Mouse (Mus musculus) neural tube, embryonic 14.5 days (tissue): ENCODE measurements at regions not wholly inside any gene's neighbourhood (a gene's known extent, or its start where the extent isn't known, plus 50 kb on each side); places are given as distances from the start of the nearest gene placed in this dataset.

Source experiments
- ATAC-seq: fragments of 200-750 bp; cut with Nextera tagmentation; 2 replicates; pipeline ENCODE4 v1.8.0; 2017; ENCODE audit warnings: low read depth, mild to moderate bottlenecking, moderate TSS enrichment, moderate library complexity
- H3K27ac ChIP-seq: fragments of 300-500 bp; sonication (generic); 2 replicates; pipeline ENCODE4 v1.5.1; 2014; ENCODE audit warnings: low read depth, mild to moderate bottlenecking, control low read depth, low read length, moderate library complexity, mixed read lengths
- H3K27me3 ChIP-seq: fragments of 300-500 bp; sonication (generic); 2 replicates; pipeline ENCODE4 v1.6.1; 2014; ENCODE audit warnings: low read length; ENCODE audit not compliant: control insufficient read depth, insufficient read depth
- H3K36me3 ChIP-seq: fragments of 300-500 bp; sonication (generic); 2 replicates; pipeline ENCODE4 v1.6.1; 2014; ENCODE audit warnings: low read length, mixed read lengths; ENCODE audit not compliant: control insufficient read depth, insufficient read depth
- H3K4me1 ChIP-seq: fragments of 300-500 bp; sonication (generic); 2 replicates; pipeline ENCODE4 v1.6.1; 2014; ENCODE audit warnings: low read length; ENCODE audit not compliant: control insufficient read depth, insufficient read depth
- H3K4me2 ChIP-seq: fragments of 300-500 bp; sonication (generic); 2 replicates; pipeline ENCODE4 v1.6.1; 2014; ENCODE audit warnings: mild to moderate bottlenecking, low read depth, low read length, control low read depth
- H3K4me3 ChIP-seq: fragments of 300-500 bp; sonication (generic); 2 replicates; pipeline ENCODE4 v1.5.1; 2014; ENCODE audit warnings: low read depth, low read length, control low read depth, mixed read lengths
- H3K9ac ChIP-seq: fragments of 300-500 bp; sonication (generic); replicated peaks from 2 replicates; pipeline ENCODE4 v1.6.1; 2014; ENCODE audit warnings: low read depth, mild to moderate bottlenecking, control low read depth, low read length, mixed read lengths
- H3K9me3 ChIP-seq: fragments of 300-500 bp; sonication (generic); 2 replicates; pipeline ENCODE4 v1.6.1; 2016; ENCODE audit warnings: low read length; ENCODE audit not compliant: control insufficient read depth
- WGBS: fragments of 180-500 bp; shearing (Covaris S2); extraction: QIAGEN DNeasy Blood & Tissue Kit; methylation state at CpG from one replicate; pipeline ENCODE4 v1.1.7; 2014; 5-methylcytosine and 5-hydroxymethylcytosine counted together

DNA sequence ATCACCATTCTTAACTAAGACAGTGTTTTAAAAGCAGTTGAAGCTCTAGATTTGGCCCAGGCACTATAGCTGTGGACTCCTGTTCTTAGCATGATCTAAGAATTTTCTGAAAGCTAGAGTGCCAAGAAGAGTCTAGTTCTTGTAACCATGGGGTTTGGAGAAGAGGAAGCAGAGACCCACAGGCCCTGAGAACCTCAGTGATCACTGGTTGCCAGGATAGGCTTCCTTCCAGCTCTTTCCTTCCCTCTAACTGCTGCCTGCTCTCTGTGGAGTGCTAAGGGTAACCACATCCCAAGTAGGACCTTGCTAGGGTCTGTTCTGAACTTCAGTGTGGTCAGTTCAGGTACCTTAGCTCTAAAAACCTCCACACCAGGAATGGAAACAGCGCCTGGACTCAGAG lies 81.0 kb upstream of the Arhgap5 start:
- Histone ChIP-seq H3K4me1 (no peaks in the 10 kb centered on the region), H3K4me2 (no peak overlapping the region), H3K27me3 (no peaks in the 10 kb centered on the region), H3K27ac (no peak overlapping the region), H3K36me3 (no peaks in the 10 kb centered on the region), H3K4me3 (no peak overlapping the region), H3K9me3 (no peaks in the 10 kb centered on the region), H3K9ac (no peak overlapping the region)
- ATAC-seq, result no peak
- 100% methylated on average over 1 of the region's 1 CpGs for WGBS

DNA sequence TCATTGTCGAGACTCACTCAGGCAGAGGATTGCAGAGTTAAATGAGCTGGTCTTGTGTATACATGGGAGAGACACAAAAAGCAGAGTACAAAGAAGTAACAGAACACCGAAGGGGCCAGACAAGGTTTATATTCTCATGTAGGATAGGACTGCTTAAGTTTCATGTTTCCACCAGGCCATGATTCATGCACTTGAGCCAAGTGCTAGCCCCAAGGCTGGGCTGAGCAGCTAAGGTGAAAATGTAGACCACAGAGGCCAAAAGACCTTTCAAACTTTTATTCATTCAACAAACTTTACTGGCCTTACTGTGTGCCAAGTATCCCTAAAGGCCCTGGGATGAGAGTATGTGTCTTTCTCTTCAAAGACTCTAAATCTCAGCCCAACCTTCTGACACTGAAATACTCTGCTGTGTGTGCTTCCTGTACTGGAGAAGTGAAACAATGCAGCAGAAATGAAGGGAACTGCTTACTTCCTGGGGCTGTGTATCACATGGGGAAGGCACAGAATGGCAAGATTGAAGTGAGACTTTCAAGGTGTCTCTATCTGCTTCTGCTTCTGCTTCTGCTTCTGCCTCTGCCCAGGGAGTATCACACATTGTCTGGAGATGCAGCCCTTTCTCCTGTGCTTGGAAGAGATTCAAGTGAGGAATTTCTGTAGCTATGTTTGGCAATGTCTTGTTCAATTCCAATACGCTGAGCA lies 79.3 kb upstream of the Arhgap5 start:
- Histone ChIP-seq H3K9me3 (no peaks in the 10 kb centered on the region), H3K4me3 (no peak overlapping the region), H3K27ac (no peak overlapping the region), H3K36me3 (no peaks in the 10 kb centered on the region), H3K27me3 (no peaks in the 10 kb centered on the region), H3K4me2 (no peak overlapping the region), H3K9ac (no peak overlapping the region), H3K4me1 (no peaks in the 10 kb centered on the region)
- 83% methylated on average over 3 of the region's 3 CpGs for WGBS
- ATAC-seq, result no peak

DNA sequence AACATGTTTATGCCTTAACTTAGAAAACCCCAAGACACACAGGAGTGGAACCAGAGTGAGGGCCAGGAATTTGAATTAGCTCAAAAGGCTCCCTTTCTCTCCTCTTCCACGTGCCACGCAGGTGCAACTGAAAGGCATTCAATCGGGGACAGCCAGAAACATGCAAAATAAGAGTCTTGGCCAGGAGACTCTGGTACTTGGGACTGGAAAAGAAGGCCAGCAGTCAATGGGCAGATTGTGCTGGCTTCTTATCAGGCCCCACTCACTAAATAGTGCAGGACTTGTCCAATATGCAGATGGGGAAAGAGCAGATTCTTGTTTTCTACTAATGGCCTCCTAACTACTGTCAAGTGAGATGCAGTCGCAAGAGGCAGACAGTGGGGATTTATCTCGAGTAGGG lies 73.8 kb upstream of the Arhgap5 start:
- 80% methylated on average over 5 of the region's 5 CpGs for WGBS
- Histone ChIP-seq H3K4me3 (no peak overlapping the region), H3K9me3 (no peaks in the 10 kb centered on the region), H3K4me1 (no peaks in the 10 kb centered on the region), H3K9ac (no peak overlapping the region), H3K27me3 (no peaks in the 10 kb centered on the region), H3K4me2 (no peak overlapping the region), H3K27ac (no peak overlapping the region), H3K36me3 (no peaks in the 10 kb centered on the region)
- ATAC-seq, result no peak

DNA sequence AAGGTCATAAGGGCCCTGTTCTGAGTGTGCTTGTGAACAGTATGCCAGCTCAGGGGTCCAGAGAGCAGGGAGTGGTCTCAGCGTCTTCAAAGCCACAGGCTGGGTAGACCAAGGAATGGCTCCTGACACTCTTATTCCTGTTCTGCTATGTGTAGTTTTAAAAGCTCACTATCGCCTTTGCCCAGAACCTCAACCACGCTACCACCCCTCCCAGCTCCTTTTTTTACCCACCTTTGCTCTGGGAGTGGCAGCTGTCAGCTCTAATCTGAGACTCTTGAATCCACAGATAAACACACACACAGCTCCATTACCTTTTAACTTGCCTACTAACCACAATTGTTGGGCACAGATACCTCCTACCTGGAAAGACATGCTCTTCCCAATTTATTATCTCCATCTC lies 71.8 kb upstream of the Arhgap5 start:
- no peaks in the 10 kb centered on the region for H3K9me3 ChIP-seq
- WGBS, result 93% methylated on average over 3 of the region's 3 CpGs
- H3K36me3 ChIP-seq, result no peaks in the 10 kb centered on the region
- no peaks in the 10 kb centered on the region for H3K27me3 ChIP-seq
- H3K4me2 ChIP-seq, result no peak overlapping the region
- peaks cover 3% of the 10 kb centered on the region; the same call in 1 of the 2 replicates for H3K4me1 ChIP-seq
- H3K27ac ChIP-seq, result no peak overlapping the region
- no peak overlapping the region for H3K9ac ChIP-seq
- no peak overlapping the region for H3K4me3 ChIP-seq
- ATAC-seq, result no peak

DNA sequence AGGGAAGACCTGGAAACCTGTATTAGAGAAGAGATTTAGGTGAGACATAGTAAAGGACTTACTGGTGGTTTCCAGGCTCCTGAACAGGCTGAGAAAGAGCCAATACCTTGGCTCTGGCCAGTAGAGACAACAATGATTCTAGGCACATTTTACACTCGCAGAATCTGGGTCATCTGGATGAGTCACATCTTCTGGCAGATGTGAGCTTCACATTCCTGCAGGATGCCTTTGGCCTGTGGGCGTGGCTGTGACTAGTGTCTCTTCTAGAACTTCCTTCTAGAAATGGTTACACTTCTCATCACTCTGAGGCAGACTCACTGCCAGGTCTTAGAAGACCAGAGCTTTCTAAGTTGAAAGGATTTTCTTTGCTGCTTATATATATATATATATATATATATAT lies 69.8 kb upstream of the Arhgap5 start:
- Histone ChIP-seq H3K4me2 (no peak overlapping the region), H3K4me3 (no peak overlapping the region), H3K36me3 (no peaks in the 10 kb centered on the region), H3K9ac (no peak overlapping the region), H3K27me3 (no peaks in the 10 kb centered on the region), H3K4me1 (peaks cover 3% of the 10 kb centered on the region; the same call in 1 of the 2 replicates), H3K9me3 (no peaks in the 10 kb centered on the region), H3K27ac (no peak overlapping the region)
- 87% methylated on average over 2 of the region's 2 CpGs for WGBS
- no peak for ATAC-seq

DNA sequence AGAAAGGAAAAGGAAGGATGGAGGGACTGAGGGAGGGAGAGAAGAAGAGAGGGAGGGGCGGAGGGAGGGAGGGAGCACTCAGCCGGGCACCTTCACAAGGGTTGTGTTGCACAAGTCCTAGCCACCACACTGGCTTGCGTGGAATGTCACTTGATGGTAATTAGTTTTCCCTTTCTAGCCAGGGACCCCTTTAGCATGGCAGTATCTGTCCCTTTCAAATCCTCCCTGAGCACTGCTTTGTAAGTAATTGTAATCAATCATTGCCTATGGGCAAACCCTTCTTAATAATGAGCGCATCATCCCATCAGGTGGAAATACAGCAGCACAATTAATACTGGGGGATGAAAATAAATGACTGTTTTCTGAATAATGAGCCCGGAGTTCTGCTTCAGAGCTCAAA lies 68.5 kb upstream of the Arhgap5 start:
- Histone ChIP-seq H3K27ac (no peak overlapping the region), H3K4me1 (peaks cover 3% of the 10 kb centered on the region; the same call in 1 of the 2 replicates), H3K4me3 (no peak overlapping the region), H3K4me2 (peak overlapping the region; percentile 29), H3K9ac (no peak overlapping the region), H3K27me3 (no peaks in the 10 kb centered on the region), H3K9me3 (no peaks in the 10 kb centered on the region), H3K36me3 (no peaks in the 10 kb centered on the region)
- WGBS, result 33% methylated on average over 5 of the region's 5 CpGs
- peak; percentile 81 for ATAC-seq

DNA sequence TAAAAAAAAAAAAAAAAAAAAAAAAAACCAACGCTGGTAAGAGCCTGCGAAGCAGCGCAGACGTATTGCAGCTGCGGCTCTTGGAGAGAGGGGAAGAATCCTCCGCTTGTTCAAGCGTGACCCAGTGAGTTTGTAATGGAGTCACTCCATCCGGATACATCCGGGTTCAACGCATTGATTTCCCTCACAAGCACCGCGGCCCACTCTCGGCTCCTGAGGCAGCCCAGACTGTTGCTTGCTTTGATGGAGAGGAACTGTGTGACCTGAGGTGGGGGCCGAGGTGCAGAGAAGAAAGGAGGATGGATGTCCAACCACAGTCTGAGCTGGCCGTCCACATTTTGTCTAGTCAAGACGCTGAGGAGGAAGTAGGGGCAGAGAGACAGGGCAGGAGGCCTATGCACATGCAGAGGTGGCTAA lies 68.0 kb upstream of the Arhgap5 start:
- Histone ChIP-seq H3K9ac (no peak overlapping the region), H3K36me3 (no peaks in the 10 kb centered on the region), H3K27ac (no peak overlapping the region), H3K4me3 (no peak overlapping the region), H3K4me1 (peaks cover 3% of the 10 kb centered on the region; the same call in 1 of the 2 replicates), H3K9me3 (no peaks in the 10 kb centered on the region), H3K4me2 (peak overlapping the region; percentile 29), H3K27me3 (no peaks in the 10 kb centered on the region)
- peak; percentile 69; the same call in 1 of the 2 replicates for ATAC-seq
- WGBS, result 43% methylated on average over 16 of the region's 16 CpGs

DNA sequence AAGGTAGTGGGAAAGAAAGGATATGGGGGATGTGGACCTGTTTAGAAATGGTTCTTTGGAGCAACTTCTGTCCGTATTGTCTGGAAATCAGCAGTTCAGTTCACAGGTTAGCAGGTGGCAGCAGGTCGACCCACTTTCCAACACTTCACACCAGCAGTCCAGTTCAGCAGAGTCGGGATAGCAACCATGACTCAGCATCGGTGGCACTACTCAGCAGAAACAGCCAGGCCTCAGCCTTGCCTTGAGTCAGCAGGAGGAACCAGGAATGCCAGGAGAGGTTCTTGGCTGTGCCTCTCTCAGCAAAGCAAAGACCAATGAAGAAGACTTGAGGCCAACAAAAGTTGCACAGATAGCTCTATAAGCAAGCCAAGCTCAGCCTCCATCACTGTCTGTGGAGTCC lies 66.8 kb upstream of the Arhgap5 start:
- 90% methylated on average over 4 of the region's 4 CpGs for WGBS
- no peak for ATAC-seq

DNA sequence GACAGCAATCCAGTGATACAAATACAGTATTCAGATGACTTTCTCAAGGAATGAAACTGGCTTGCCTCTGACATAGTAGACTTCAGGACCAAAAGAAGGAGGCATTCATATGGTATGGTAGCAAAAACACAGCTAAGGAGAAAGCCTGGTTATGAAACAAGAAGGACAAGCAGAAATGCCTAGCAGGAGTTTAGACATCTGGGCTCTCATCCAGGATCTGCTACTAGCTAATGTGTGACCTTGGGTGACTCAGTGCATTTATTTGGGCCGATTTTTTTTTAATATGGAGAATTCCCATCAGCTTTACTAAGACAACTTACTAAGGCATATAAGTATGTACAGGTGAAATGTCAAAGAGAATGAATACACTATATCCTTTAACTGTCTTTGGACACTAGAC lies 64.5 kb upstream of the Arhgap5 start:
- Histone ChIP-seq H3K9ac (no peak overlapping the region), H3K9me3 (no peaks in the 10 kb centered on the region), H3K36me3 (no peaks in the 10 kb centered on the region), H3K27me3 (no peaks in the 10 kb centered on the region), H3K4me2 (no peak overlapping the region), H3K27ac (no peak overlapping the region), H3K4me3 (no peak overlapping the region), H3K4me1 (peaks cover 3% of the 10 kb centered on the region; the same call in 1 of the 2 replicates)
- no peak for ATAC-seq
- WGBS, result 87% methylated on average over 1 of the region's 1 CpGs

More for the DNA sequence above, 66.8 kb upstream of the Arhgap5 start:
- H3K27me3 ChIP-seq, result no peaks in the 10 kb centered on the region
- no peaks in the 10 kb centered on the region for H3K9me3 ChIP-seq
- H3K27ac ChIP-seq, result no peak overlapping the region
- H3K4me3 ChIP-seq, result no peak overlapping the region
- H3K36me3 ChIP-seq, result no peaks in the 10 kb centered on the region
- peaks cover 3% of the 10 kb centered on the region; the same call in 1 of the 2 replicates for H3K4me1 ChIP-seq
- H3K9ac ChIP-seq, result no peak overlapping the region
- no peak overlapping the region for H3K4me2 ChIP-seq
